Mouse (Mus musculus) heart, embryonic 16.5 days (tissue): ENCODE measurements at regions not wholly inside any gene's neighbourhood (a gene's known extent, or its start where the extent isn't known, plus 50 kb on each side); places are given as distances from the start of the nearest gene placed in this dataset.

Experiments used
- ATAC-seq: fragments of 200-750 bp; cut with Nextera tagmentation; replicated peaks from 2 replicates; pipeline ENCODE4 v1.8.0; 2017; ENCODE audit warnings: moderate number of reproducible peaks; ENCODE audit not compliant: insufficient read depth, low FRiP score; ENCODE audit errors: extremely low read depth
- H3K27ac ChIP-seq: fragments of 300-500 bp; sonication (generic); 2 replicates; pipeline ENCODE4 v1.5.1; 2014; ENCODE audit warnings: mild to moderate bottlenecking, low read length, control low read depth, moderate library complexity
- H3K27me3 ChIP-seq: fragments of 300-500 bp; sonication (generic); 2 replicates; pipeline ENCODE4 v1.6.1; 2014; ENCODE audit warnings: low read length, mixed read lengths; ENCODE audit not compliant: control insufficient read depth, insufficient read depth
- H3K36me3 ChIP-seq: fragments of 300-500 bp; sonication (generic); 2 replicates; pipeline ENCODE4 v1.6.1; 2014; ENCODE audit not compliant: control insufficient read depth, insufficient read depth
- H3K4me1 ChIP-seq: fragments of 300-500 bp; sonication (generic); 2 replicates; pipeline ENCODE4 v1.6.1; 2014; ENCODE audit warnings: low read length, mixed read lengths; ENCODE audit not compliant: control insufficient read depth, insufficient read depth
- H3K4me2 ChIP-seq: fragments of 300-500 bp; sonication (generic); 2 replicates; pipeline ENCODE4 v1.6.1; 2014; ENCODE audit warnings: low read depth, mild to moderate bottlenecking, control low read depth, low read length
- H3K4me3 ChIP-seq: fragments of 300-500 bp; sonication (generic); 2 replicates; pipeline ENCODE4 v1.5.1; 2014; ENCODE audit warnings: mild to moderate bottlenecking, control low read depth, low read length
- H3K9ac ChIP-seq: fragments of 300-500 bp; sonication (generic); 2 replicates; pipeline ENCODE4 v1.6.1; 2014; ENCODE audit warnings: low read length, control low read depth
- H3K9me3 ChIP-seq: fragments of 300-500 bp; sonication (generic); replicated peaks from 2 replicates; pipeline ENCODE4 v1.6.1; 2016; ENCODE audit warnings: low read length; ENCODE audit not compliant: control insufficient read depth
- WGBS: fragments of 180-500 bp; shearing (Covaris S2); extraction: QIAGEN DNeasy Blood & Tissue Kit; methylation state at CpG from one replicate; pipeline ENCODE4 v1.1.7; 2014; 5-methylcytosine and 5-hydroxymethylcytosine counted together

DNA sequence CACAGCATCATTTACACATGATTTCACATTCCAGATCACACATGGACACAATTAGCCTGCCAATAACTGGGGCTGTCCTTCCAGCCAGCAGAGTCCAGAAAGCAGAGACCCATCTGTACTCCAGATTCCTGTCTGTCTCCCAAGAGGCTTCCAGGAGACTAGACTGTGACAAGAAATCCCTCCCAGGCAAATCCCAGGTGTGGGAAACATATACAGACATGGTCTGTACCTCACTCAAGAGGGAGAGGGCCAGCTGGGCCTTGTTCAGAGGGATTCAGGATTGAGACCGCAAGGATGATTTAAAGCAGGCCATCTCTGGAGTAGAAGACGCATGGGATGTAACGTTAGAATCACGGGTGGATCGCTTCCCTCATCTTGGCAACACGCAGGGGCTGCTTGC, 182.7 kb upstream of the Prr30 start:
- Histone ChIP-seq H3K27me3 (no peaks in the 10 kb centered on the region), H3K4me2 (no peak overlapping the region), H3K9me3 (no peaks in the 10 kb centered on the region), H3K4me1 (0 out of 2 replicates have a peak, but pooled peaks cover 3% of the 10 kb centered on the region), H3K9ac (no peak overlapping the region), H3K4me3 (no peak overlapping the region), H3K36me3 (no peaks in the 10 kb centered on the region), H3K27ac (no peak overlapping the region)
- 78% methylated on average over 6 of the region's 6 CpGs for WGBS
- no peak for ATAC-seq

DNA sequence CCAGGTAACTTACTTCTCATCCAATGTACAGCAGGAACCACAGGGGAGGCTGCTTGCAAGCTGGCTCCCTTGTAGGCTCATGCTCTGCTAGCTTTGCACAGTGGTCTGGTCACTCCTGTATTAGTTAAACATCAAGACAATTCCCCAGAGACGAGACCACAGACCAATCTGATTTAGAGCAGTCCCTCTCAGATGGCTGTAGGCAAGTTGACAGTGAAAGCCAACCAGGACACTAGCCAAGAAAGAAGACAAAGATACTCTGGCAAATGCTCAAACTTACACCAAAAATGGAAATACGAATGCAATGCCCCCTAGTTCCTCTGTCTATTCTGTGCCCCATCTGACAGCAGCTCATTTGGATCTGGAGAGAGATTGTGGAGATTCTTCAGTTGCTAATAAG, 181.8 kb upstream of the Prr30 start:
- no peak overlapping the region for H3K4me3 ChIP-seq
- H3K9me3 ChIP-seq: no peaks in the 10 kb centered on the region
- 0 out of 2 replicates have a peak, but pooled peaks cover 3% of the 10 kb centered on the region for H3K4me1 ChIP-seq
- H3K36me3 ChIP-seq: no peaks in the 10 kb centered on the region
- H3K27me3 ChIP-seq: no peaks in the 10 kb centered on the region
- H3K4me2 ChIP-seq: no peak overlapping the region
- WGBS: 58% methylated on average over 2 of the region's 2 CpGs
- no peak overlapping the region for H3K9ac ChIP-seq
- no peak overlapping the region for H3K27ac ChIP-seq
- no peak for ATAC-seq

DNA sequence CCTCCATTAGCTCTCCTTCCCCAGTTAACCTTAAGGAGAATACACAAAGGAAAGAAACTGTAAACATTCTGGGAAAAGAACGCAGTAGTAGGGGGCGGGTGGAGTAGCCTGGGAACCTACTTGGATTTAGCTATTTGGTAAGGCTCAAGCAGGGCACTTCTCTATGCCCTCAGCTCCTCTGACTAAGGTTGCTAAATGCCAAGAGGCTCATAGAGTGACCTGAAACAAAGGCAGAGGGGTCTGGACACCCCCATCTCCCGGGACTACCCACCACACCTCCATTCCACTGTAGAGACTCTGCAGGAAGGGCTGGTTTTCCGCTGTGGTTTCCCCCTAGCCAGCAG, 179.5 kb upstream of the Prr30 start:
- Histone ChIP-seq H3K27me3 (no peaks in the 10 kb centered on the region), H3K36me3 (no peaks in the 10 kb centered on the region), H3K4me2 (peak overlapping the region; percentile 65), H3K4me1 (peaks cover 12% of the 10 kb centered on the region; the same call in 1 of the 2 replicates), H3K9me3 (no peaks in the 10 kb centered on the region), H3K9ac (no peak overlapping the region), H3K27ac (no peak overlapping the region), H3K4me3 (no peak overlapping the region)
- WGBS: 57% methylated on average over 4 of the region's 4 CpGs
- no peak for ATAC-seq

DNA sequence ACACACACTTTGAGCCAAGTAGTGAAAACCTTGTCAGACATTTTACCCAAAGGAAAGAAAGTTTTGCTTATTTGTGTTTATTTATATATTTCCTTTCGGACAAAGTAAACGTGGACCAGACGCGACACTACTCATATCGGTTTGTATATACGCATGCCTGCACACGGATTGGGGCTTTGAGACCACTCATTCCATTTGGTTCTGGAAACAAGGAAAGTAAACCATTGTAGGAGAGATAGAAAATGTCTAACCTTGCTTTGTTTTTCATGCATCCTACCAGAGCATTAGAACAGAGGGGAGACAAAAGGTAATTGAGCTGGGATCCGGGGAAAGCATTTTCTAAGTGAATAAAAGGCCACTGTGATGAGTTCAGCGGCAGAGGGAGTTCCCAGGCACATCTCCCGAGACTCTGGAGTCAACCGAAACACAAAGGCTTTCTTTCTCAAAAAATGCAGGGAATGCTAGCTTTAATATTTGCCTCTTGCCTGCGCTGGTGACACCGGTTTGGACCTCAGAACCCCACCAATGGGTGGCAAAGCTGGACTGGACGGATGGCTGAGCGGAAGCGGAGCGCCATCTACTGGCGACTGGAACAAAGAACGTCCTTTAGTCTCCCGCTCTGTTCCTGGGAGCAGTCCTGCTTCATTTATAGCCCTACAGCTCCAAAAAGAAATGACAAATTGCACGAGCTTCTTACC, 179.0 kb upstream of the Prr30 start:
- H3K4me2 ChIP-seq: peak overlapping the region; percentile 65
- no peaks in the 10 kb centered on the region for H3K27me3 ChIP-seq
- H3K4me3 ChIP-seq: peak overlapping the region; percentile 28
- no peaks in the 10 kb centered on the region for H3K9me3 ChIP-seq
- ATAC-seq: peak; percentile 67; the same call in 1 of the 2 replicates
- H3K9ac ChIP-seq: 0 out of 2 replicates have a peak overlapping the region, but pooled peaks have one; percentile 23
- H3K36me3 ChIP-seq: no peaks in the 10 kb centered on the region
- no peak overlapping the region for H3K27ac ChIP-seq
- peaks cover 15% of the 10 kb centered on the region for H3K4me1 ChIP-seq
- WGBS: 31% methylated on average over 21 of the region's 21 CpGs

DNA sequence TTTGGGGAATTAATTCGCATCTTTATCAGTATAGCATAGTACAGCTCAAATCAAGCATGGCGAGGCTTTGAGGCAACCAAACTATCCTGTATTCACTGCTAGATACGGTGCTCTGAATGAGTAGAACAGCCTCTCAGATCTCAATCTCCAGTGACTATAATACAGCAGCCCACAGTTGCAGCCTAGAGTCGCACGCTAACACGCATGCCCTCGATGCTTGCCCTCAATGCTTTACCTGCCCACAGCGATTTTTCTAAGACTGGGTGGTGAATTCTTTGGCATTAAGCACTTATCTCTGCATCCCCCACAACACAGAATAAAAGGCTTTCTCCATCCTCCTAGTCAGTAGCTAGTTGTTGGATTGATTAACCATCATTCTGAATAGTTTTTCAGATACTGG, 178.4 kb upstream of the Prr30 start:
- Histone ChIP-seq H3K9me3 (no peaks in the 10 kb centered on the region), H3K27me3 (no peaks in the 10 kb centered on the region), H3K27ac (no peak overlapping the region), H3K9ac (no peak overlapping the region), H3K4me3 (no peak overlapping the region), H3K36me3 (no peaks in the 10 kb centered on the region), H3K4me1 (peaks cover 17% of the 10 kb centered on the region), H3K4me2 (no peak overlapping the region)
- no peak for ATAC-seq
- 86% methylated on average over 8 of the region's 8 CpGs for WGBS

DNA sequence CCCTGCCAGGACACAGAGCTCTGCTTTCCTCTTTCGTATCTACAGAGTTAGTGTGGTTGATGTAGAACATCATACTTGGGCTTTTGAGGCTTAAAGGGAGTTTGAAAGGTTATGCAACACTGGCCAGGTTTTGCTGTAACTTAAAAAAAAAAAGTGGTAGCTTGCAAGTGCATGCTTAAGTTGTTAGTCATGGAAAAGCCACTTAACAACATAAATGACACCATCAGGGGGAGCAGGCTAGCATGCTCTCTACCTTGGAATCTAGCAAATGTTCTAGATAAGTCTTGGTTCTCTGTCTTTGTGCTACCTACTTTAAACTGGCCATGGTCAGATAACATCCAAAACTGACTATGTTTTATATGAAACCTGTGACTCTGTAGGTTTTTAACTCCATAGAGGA, 176.6 kb upstream of the Prr30 start:
- Histone ChIP-seq H3K9ac (no peak overlapping the region), H3K9me3 (0 out of 2 replicates have a peak, but pooled peaks cover 2% of the 10 kb centered on the region), H3K4me1 (peaks cover 17% of the 10 kb centered on the region), H3K36me3 (no peaks in the 10 kb centered on the region), H3K4me2 (no peak overlapping the region), H3K27ac (no peak overlapping the region), H3K27me3 (no peaks in the 10 kb centered on the region), H3K4me3 (no peak overlapping the region)
- 74% methylated on average over 1 of the region's 1 CpGs for WGBS
- no peak for ATAC-seq

DNA sequence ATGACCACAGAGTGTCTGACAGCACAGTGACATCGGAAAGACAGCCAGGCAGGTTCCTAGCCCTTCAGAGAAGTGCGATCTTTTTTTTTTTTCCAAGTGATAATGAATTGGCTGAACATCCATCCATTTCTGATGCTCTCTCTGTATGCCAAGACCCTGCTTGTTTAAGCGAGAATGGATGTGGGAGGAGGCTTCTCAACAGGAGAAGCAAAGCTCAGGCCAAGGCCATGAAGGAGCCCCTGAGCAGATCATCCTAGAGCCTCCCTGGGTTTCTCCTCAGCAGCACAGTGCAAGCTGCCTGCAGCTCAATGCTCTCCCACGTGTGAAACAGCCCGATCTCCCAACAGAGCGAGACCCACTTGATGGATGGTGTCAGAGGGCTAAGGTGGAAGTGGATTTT, 175.7 kb upstream of the Prr30 start:
- H3K36me3 ChIP-seq: no peaks in the 10 kb centered on the region
- H3K9me3 ChIP-seq: 0 out of 2 replicates have a peak, but pooled peaks cover 2% of the 10 kb centered on the region
- H3K4me3 ChIP-seq: no peak overlapping the region
- peaks cover 17% of the 10 kb centered on the region for H3K4me1 ChIP-seq
- H3K27ac ChIP-seq: no peak overlapping the region
- ATAC-seq: no peak
- H3K27me3 ChIP-seq: no peaks in the 10 kb centered on the region
- no peak overlapping the region for H3K4me2 ChIP-seq
- WGBS: 42% methylated on average over 6 of the region's 6 CpGs
- H3K9ac ChIP-seq: no peak overlapping the region

DNA sequence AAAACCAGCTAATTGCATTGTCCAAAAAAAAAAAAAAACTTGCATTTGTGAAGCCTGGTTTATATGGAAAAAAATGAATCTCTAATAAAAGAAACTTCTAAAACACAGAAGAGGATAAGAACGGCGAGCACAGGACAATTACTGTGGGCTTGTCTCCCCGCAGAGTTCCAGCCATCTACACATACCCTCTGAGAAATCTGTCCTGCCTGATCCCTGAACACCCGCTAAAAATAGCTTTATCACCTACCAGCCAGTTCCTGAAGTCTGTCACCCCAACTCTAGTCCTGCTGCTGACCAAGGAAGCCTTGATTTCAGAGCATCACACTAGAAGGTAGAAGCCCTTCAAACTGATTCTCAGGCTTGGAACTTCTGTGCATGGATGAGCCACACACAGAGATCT, 173.7 kb upstream of the Prr30 start:
- Histone ChIP-seq H3K4me3 (no peak overlapping the region), H3K27ac (no peak overlapping the region), H3K4me1 (peaks cover 14% of the 10 kb centered on the region), H3K27me3 (no peaks in the 10 kb centered on the region), H3K9ac (no peak overlapping the region), H3K9me3 (0 out of 2 replicates have a peak, but pooled peaks cover 2% of the 10 kb centered on the region), H3K4me2 (no peak overlapping the region), H3K36me3 (no peaks in the 10 kb centered on the region)
- ATAC-seq: peak; percentile 67; the same call in 1 of the 2 replicates
- 37% methylated on average over 4 of the region's 4 CpGs for WGBS

DNA sequence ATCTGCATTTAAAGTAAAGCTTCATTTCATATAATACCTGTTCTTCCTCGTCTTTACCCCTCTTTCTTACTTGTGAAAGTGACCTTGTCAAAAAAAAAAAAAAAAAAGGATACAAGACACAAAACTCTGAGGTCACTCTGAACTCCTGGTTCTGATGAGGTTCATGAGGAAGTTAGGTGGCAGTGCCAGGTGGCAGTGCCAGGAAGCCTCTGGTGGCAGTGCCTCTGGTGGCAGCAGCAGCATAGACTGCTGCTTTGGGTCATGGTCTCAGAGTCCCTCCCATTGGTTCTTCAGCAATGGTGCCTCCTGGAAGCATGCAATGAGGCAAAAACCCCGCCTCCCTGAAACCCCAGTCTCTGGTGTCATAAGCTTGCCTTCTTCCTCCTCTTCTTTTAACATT, 159.7 kb upstream of the Prr30 start:
- 72% methylated on average over 2 of the region's 2 CpGs for WGBS
- Histone ChIP-seq H3K9me3 (no peaks in the 10 kb centered on the region), H3K9ac (no peak overlapping the region), H3K4me1 (no peaks in the 10 kb centered on the region), H3K4me3 (no peak overlapping the region), H3K36me3 (no peaks in the 10 kb centered on the region), H3K27me3 (no peaks in the 10 kb centered on the region), H3K27ac (no peak overlapping the region), H3K4me2 (no peak overlapping the region)
- ATAC-seq: no peak
